Mouse (Mus musculus): ENCODE measurements around the gene Pimreg. TPM values are rescaled to one million over a fixed set of nuclear protein-coding genes. Genes with fewer than 3 reads are reported as not detected.

Gene Pimreg
- polyA plus RNA-seq, 1 experiment from 2014 or later, result 279 TPM

DNA sequence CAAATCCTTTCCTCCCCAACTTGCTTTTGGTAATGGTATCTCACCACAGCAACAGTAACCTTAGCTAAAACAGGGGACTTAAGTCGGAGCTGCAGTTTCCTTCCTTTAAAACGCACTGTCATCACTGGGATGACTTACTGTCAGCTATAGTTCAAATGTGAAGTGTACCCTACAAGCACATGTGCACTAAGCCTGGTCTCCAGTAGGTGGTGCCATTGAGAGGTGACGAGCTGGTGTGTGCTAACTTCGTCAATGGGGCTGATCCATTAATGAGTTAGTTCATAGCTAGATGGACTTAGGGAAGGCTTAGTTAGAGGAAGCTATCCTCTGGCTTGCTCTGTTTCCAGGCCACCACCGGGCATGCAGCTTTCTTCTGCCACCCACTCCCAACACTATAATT, 10.8 kb downstream of the Pimreg start:
- no peak overlapping the region for H3K27ac ChIP-seq
- WGBS, result 19% methylated on average over 5 of the region's 5 CpGs
- H3K4me1 ChIP-seq, result peaks cover 53% of the 10 kb centered on the region
- no peaks in the 10 kb centered on the region for H3K9me3 ChIP-seq
- H3K27me3 ChIP-seq (ENCODE audit: poor library complexity, severe bottlenecking), result peaks cover 60% of the 10 kb centered on the region
- H3K36me3 ChIP-seq (replicated peaks), result peaks cover 9% of the 10 kb centered on the region
- DNase-seq (ENCODE audit: extremely low spot score, low spot score), result peak; percentile 69
- H3K4me3 ChIP-seq, result no peak overlapping the region

DNA sequence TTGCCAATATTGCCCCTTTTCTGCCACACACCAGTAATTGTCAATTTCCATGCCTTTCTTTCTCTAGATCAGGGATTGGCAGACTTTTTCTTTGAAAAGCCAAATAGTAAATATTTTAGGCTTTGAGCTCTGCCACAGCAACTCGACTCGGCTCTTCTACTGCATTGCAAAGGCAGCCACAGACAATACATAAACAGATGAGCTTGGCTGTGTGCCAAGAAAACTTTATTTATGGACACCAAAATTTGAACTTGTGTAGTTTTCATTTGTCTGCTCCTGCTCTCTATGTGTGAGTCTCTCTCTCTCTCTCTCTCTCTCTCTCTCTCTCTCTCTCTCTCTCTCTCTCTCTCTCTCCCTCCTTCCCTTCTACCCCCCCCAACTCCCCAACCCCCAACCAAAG, 13.3 kb downstream of the Pimreg start:
- no peak overlapping the region for H3K27ac ChIP-seq
- no peak overlapping the region for H3K4me3 ChIP-seq
- 76% methylated on average over 2 of the region's 2 CpGs for WGBS
- H3K4me1 ChIP-seq, result peaks cover 36% of the 10 kb centered on the region
- no peaks in the 10 kb centered on the region for H3K36me3 ChIP-seq (replicated peaks)
- peaks cover 38% of the 10 kb centered on the region for H3K27me3 ChIP-seq (ENCODE audit: poor library complexity, severe bottlenecking)
- no peaks in the 10 kb centered on the region for H3K9me3 ChIP-seq
- DNase-seq (ENCODE audit: extremely low spot score, low spot score), result no peak

- WGBS, result 85% methylated on average over 3 of the region's 3 CpGs
Observed at GRCm38 (mm10) chr11:72057166-72057565, 15.3 kb downstream of the Pimreg start.

DNA sequence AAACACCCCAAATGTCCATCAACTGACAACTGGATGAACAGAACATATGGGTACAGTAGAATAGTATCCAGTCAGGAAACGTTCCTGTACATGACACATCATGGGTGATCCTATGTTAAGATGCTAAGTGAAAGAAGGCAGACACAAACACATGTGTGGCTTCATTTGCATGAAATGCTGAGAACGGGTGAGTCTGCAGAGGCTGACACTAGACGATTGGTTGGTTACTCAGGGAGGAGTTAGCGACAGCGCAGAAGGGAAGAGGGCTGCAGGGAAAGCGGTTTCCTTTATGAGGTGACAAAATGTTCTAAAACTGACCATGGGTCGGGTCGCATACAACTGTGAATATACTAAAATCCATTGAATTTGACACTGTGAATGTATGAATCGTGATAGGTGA, 18.6 kb downstream of the Pimreg start:
- no peak for DNase-seq (ENCODE audit: extremely low spot score, low spot score)
- no peak overlapping the region for H3K27ac ChIP-seq
- no peak overlapping the region for H3K4me3 ChIP-seq
- H3K9me3 ChIP-seq, result peaks cover 3% of the 10 kb centered on the region; the same call in 1 of the 2 replicates
- H3K36me3 ChIP-seq (replicated peaks), result no peaks in the 10 kb centered on the region
- no peaks in the 10 kb centered on the region for H3K27me3 ChIP-seq (ENCODE audit: poor library complexity, severe bottlenecking)
- 85% methylated on average over 9 of the region's 9 CpGs for WGBS
- H3K4me1 ChIP-seq, result peaks cover 13% of the 10 kb centered on the region

More at GRCm38 (mm10) chr11:72057166-72057565, 15.3 kb downstream of the Pimreg start:
- Histone ChIP-seq H3K4me1 (peaks cover 18% of the 10 kb centered on the region), H3K36me3 (replicated peaks) (no peaks in the 10 kb centered on the region), H3K27ac (no peak overlapping the region), H3K4me3 (no peak overlapping the region), H3K9me3 (no peaks in the 10 kb centered on the region), H3K27me3 (ENCODE audit: poor library complexity, severe bottlenecking) (peaks cover 18% of the 10 kb centered on the region)
- no peak for DNase-seq (ENCODE audit: extremely low spot score, low spot score)

- H3K36me3 ChIP-seq (replicated peaks), result no peaks in the 10 kb centered on the region
- no peak overlapping the region for H3K27ac ChIP-seq
- peaks cover 3% of the 10 kb centered on the region; the same call in 1 of the 2 replicates for H3K9me3 ChIP-seq
- no peak for DNase-seq (ENCODE audit: extremely low spot score, low spot score)
- H3K27me3 ChIP-seq (ENCODE audit: poor library complexity, severe bottlenecking), result no peaks in the 10 kb centered on the region
- no peak overlapping the region for H3K4me3 ChIP-seq
- WGBS, result 87% methylated on average over 13 of the region's 13 CpGs
- peaks cover 6% of the 10 kb centered on the region for H3K4me1 ChIP-seq
Observed at GRCm38 (mm10) chr11:72061093-72061620, 19.3 kb downstream of the Pimreg start.

DNA sequence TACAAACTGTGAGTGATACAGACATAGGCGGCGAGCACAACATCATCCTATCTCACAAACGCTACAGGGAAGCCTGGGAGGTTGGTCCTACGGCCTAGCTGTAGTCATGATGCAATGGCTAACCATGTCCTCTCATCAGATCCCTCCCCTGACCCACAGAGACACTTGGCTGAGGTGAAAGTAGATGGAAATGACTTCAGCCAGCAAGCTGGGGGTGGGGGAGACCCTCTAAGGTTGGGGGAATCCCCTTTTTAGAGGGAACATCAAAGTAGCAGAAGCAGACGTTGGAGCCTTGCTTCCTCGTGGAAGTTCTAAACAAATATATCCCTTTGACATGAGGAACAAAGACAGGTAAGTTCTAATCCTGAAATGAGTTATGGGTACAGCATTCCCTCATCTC, 22.6 kb downstream of the Pimreg start:
- H3K27me3 ChIP-seq (ENCODE audit: poor library complexity, severe bottlenecking), result no peaks in the 10 kb centered on the region
- peaks cover 3% of the 10 kb centered on the region; the same call in 1 of the 2 replicates for H3K9me3 ChIP-seq
- no peak for DNase-seq (ENCODE audit: extremely low spot score, low spot score)
- no peak overlapping the region for H3K27ac ChIP-seq
- H3K36me3 ChIP-seq (replicated peaks), result no peaks in the 10 kb centered on the region
- peaks cover 4% of the 10 kb centered on the region; the same call in 1 of the 2 replicates for H3K4me1 ChIP-seq
- WGBS, result 85% methylated on average over 6 of the region's 6 CpGs
- H3K4me3 ChIP-seq, result no peak overlapping the region

- Histone ChIP-seq H3K4me1 (peaks cover 4% of the 10 kb centered on the region; the same call in 1 of the 2 replicates), H3K4me3 (no peak overlapping the region), H3K27me3 (ENCODE audit: poor library complexity, severe bottlenecking) (no peaks in the 10 kb centered on the region), H3K9me3 (peaks cover 3% of the 10 kb centered on the region; the same call in 1 of the 2 replicates), H3K27ac (no peak overlapping the region), H3K36me3 (replicated peaks) (no peaks in the 10 kb centered on the region)
- no peak for DNase-seq (ENCODE audit: extremely low spot score, low spot score)
- WGBS, result 91% methylated on average over 8 of the region's 8 CpGs
Observed at GRCm38 (mm10) chr11:72065103-72065502, 23.3 kb downstream of the Pimreg start.

DNA sequence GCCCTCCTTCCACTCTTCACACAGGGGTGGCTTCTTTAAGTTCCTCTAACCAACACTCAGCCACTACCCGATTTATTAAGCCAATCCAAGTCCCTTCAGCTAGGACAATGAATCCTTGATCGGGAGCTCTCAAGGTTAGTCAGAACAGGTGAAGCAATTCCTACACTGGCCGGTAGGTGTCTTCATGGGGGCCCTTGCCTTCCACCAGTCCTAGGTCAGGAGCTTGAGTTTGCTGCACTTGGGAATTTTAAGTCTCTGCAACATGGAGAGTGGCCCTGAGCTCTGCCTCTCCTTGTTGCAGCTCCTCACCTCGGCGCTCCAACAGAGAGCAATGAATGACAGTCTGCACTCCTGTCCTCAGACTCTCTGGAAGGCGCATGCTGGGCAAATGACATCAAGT, 24.5 kb downstream of the Pimreg start:
- peak; percentile 39 for DNase-seq (ENCODE audit: extremely low spot score, low spot score)
- peaks cover 3% of the 10 kb centered on the region; the same call in 1 of the 2 replicates for H3K9me3 ChIP-seq
- WGBS, result 46% methylated on average over 6 of the region's 6 CpGs
- H3K4me1 ChIP-seq, result peaks cover 11% of the 10 kb centered on the region
- no peak overlapping the region for H3K4me3 ChIP-seq
- H3K27ac ChIP-seq, result no peak overlapping the region
- H3K27me3 ChIP-seq (ENCODE audit: poor library complexity, severe bottlenecking), result no peaks in the 10 kb centered on the region
- H3K36me3 ChIP-seq (replicated peaks), result no peaks in the 10 kb centered on the region

GRCm38 (mm10) chr11:72067326-72067725, 25.5 kb downstream of the Pimreg start:
- no peak overlapping the region for H3K27ac ChIP-seq
- H3K36me3 ChIP-seq (replicated peaks), result no peaks in the 10 kb centered on the region
- 87% methylated on average over 5 of the region's 5 CpGs for WGBS
- peaks cover 3% of the 10 kb centered on the region; the same call in 1 of the 2 replicates for H3K9me3 ChIP-seq
- peaks cover 12% of the 10 kb centered on the region for H3K4me1 ChIP-seq
- no peaks in the 10 kb centered on the region for H3K27me3 ChIP-seq (ENCODE audit: poor library complexity, severe bottlenecking)
- no peak for DNase-seq (ENCODE audit: extremely low spot score, low spot score)
- no peak overlapping the region for H3K4me3 ChIP-seq

GRCm38 (mm10) chr11:72068026-72068425, 26.2 kb downstream of the Pimreg start:
- peaks cover 18% of the 10 kb centered on the region for H3K4me1 ChIP-seq
- H3K27ac ChIP-seq, result no peak overlapping the region
- H3K4me3 ChIP-seq, result no peak overlapping the region
- H3K36me3 ChIP-seq (replicated peaks), result no peaks in the 10 kb centered on the region
- H3K9me3 ChIP-seq, result peaks cover 3% of the 10 kb centered on the region; the same call in 1 of the 2 replicates
- H3K27me3 ChIP-seq (ENCODE audit: poor library complexity, severe bottlenecking), result no peaks in the 10 kb centered on the region
- 86% methylated on average over 7 of the region's 7 CpGs for WGBS
- DNase-seq (ENCODE audit: extremely low spot score, low spot score), result no peak

- H3K27me3 ChIP-seq (ENCODE audit: poor library complexity, severe bottlenecking), result no peaks in the 10 kb centered on the region
- DNase-seq (ENCODE audit: extremely low spot score, low spot score), result no peak
- H3K4me3 ChIP-seq, result no peak overlapping the region
- H3K9me3 ChIP-seq, result no peaks in the 10 kb centered on the region
- H3K27ac ChIP-seq, result no peak overlapping the region
- no peaks in the 10 kb centered on the region for H3K36me3 ChIP-seq (replicated peaks)
- H3K4me1 ChIP-seq, result peaks cover 14% of the 10 kb centered on the region
- 83% methylated on average over 9 of the region's 9 CpGs for WGBS
Observed at GRCm38 (mm10) chr11:72070733-72071132, 28.9 kb downstream of the Pimreg start.

DNA sequence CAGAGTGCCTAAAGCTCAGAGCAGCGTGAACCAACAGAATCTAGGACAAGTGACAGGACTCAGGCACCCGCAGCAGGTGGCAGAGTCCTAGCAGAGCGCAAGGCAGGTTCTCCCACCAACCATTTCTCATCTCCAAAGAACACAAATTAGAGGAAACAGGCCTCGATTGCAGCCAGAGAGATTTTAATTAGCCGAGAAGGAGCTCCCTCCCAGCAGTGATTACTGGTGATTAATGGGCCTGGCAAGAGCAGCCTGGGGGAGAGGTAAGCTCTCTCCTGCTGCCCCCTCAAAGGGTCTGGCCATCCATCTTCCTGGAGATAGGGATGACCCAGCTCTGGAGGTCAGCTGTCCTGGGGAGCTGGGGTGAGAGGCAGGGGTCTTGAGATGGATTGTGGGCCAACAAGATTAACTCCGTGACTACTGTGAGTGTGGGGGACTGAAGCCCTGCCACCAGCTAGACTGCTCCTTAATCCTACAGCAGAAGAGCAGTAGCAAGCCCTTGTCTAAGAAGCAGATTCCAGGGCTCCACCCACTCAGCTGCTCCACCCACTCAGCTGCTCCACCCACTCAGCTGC, 30.6 kb downstream of the Pimreg start:
- H3K4me3 ChIP-seq, result no peak overlapping the region
- 62% methylated on average over 6 of the region's 6 CpGs for WGBS
- DNase-seq (ENCODE audit: extremely low spot score, low spot score), result no peak
- peaks cover 14% of the 10 kb centered on the region for H3K4me1 ChIP-seq
- H3K9me3 ChIP-seq, result no peaks in the 10 kb centered on the region
- H3K27me3 ChIP-seq (ENCODE audit: poor library complexity, severe bottlenecking), result no peaks in the 10 kb centered on the region
- H3K27ac ChIP-seq, result peak overlapping the region; percentile 35; the same call in 1 of the 2 replicates
- H3K36me3 ChIP-seq (replicated peaks), result no peaks in the 10 kb centered on the region

- Histone ChIP-seq H3K4me3 (no peak overlapping the region), H3K4me1 (peaks cover 18% of the 10 kb centered on the region), H3K9me3 (no peaks in the 10 kb centered on the region), H3K36me3 (replicated peaks) (no peaks in the 10 kb centered on the region), H3K27me3 (ENCODE audit: poor library complexity, severe bottlenecking) (no peaks in the 10 kb centered on the region), H3K27ac (no peak overlapping the region)
- 87% methylated on average over 13 of the region's 13 CpGs for WGBS
- no peak for DNase-seq (ENCODE audit: extremely low spot score, low spot score)
Observed at GRCm38 (mm10) chr11:72074230-72074629, 32.4 kb downstream of the Pimreg start.

All from forebrain, embryonic 10.5 days (tissue).